Mouse (Mus musculus) small intestine, adult 2 months (tissue): Measurements from ENCODE around the gene Tnnt1. TPM values are rescaled to one million over a fixed set of nuclear protein-coding genes. Genes with fewer than 3 reads are reported as not detected.

Source experiments
- H3K27ac ChIP-seq: fragments of 200-500 bp; 2 replicates; pipeline ENCODE4 v1.5.1; 2012; ENCODE audit warnings: low read depth, low read length, control low read depth, inconsistent platforms; ENCODE audit not compliant: insufficient read depth
- H3K27me3 ChIP-seq: fragments of 200-500 bp; 2 replicates; pipeline ENCODE4 v1.6.1; 2012; ENCODE audit warnings: mild to moderate bottlenecking, moderate library complexity, low read length, inconsistent platforms; ENCODE audit not compliant: control insufficient read depth, insufficient read depth
- H3K36me3 ChIP-seq: fragments of 200-500 bp; 2 replicates; pipeline ENCODE4 v1.6.1; 2012; ENCODE audit warnings: mild to moderate bottlenecking, low read length, control low read depth, inconsistent platforms; ENCODE audit not compliant: control insufficient read depth, insufficient read depth
- H3K4me1 ChIP-seq: fragments of 200-500 bp; 2 replicates; pipeline ENCODE4 v1.6.1; 2012; ENCODE audit warnings: low read length, inconsistent platforms, mixed read lengths; ENCODE audit not compliant: control insufficient read depth, insufficient read depth, insufficient read length
- H3K4me3 ChIP-seq: fragments of 200-500 bp; 2 replicates; pipeline ENCODE4 v1.5.1; 2012; ENCODE audit warnings: low read depth, mild to moderate bottlenecking, control low read depth, inconsistent platforms, low read length, moderate library complexity
- CTCF ChIP-seq: fragments of 200-500 bp; IDR thresholded peaks from 2 replicates; pipeline ENCODE4 v1.5.1; 2012; ENCODE audit warnings: low read depth, mild to moderate bottlenecking, control low read depth, inconsistent platforms, low read length, moderate library complexity, mixed read lengths; ENCODE audit not compliant: insufficient replicate concordance, insufficient read length; ENCODE audit errors: extremely low read depth
- POLR2A ChIP-seq: fragments of 200-500 bp; IDR thresholded peaks from 2 replicates; pipeline ENCODE4 v1.6.1; 2012; ENCODE audit warnings: low read depth, mild to moderate bottlenecking, control low read depth, inconsistent platforms, low read length, moderate library complexity
- WGBS: fragments of 180-500 bp; shearing (Covaris S2); methylation state at CpG from one replicate; pipeline ENCODE4 v1.1.7; 2018; 5-methylcytosine and 5-hydroxymethylcytosine counted together
- polyA plus RNA-seq: library from polyadenylated mRNA; depleted of rRNA; stranded (reverse); fragments of >200 nt; gene quantifications from 2 replicates; pipeline ENCODE4 v1.2.3, GENCODE M21; 2012

Gene Tnnt1
- polyA plus RNA-seq, 1 experiment, result 0.58 TPM

- Histone ChIP-seq H3K36me3 (no peaks in the 10 kb centered on the region), H3K4me1 (peaks cover 2% of the 10 kb centered on the region), H3K4me3 (no peak overlapping the region), H3K27ac (no peak overlapping the region), H3K27me3 (no peaks in the 10 kb centered on the region)
- WGBS, result 86% methylated on average over 32 of the region's 32 CpGs
- no peak for TF ChIP-seq CTCF
Observed at GRCm38 (mm10) chr7:4508062-4508738, 8.0 kb downstream of the Tnnt1 start.

GRCm38 (mm10) chr7:4507220-4507619 lies 9.0 kb downstream of the Tnnt1 start:
- WGBS, result 27% methylated on average over 3 of the region's 4 CpGs
- TF ChIP-seq CTCF (no peak), POLR2A (no peak)
- Histone ChIP-seq H3K36me3 (no peaks in the 10 kb centered on the region), H3K27ac (no peak overlapping the region), H3K4me1 (peaks cover 2% of the 10 kb centered on the region), H3K4me3 (no peak overlapping the region), H3K27me3 (no peaks in the 10 kb centered on the region)

GRCm38 (mm10) chr7:4504646-4505435 lies 11.3 kb downstream of the Tnnt1 start:
- H3K36me3 ChIP-seq, result no peaks in the 10 kb centered on the region
- H3K27me3 ChIP-seq, result no peaks in the 10 kb centered on the region
- TF ChIP-seq CTCF (no peak), POLR2A (no peak)
- no peak overlapping the region for H3K4me3 ChIP-seq
- H3K4me1 ChIP-seq, result peaks cover 2% of the 10 kb centered on the region
- H3K27ac ChIP-seq, result peak overlapping the region; percentile 36
- WGBS, result 65% methylated on average over 11 of the region's 11 CpGs

GRCm38 (mm10) chr7:4503858-4504257 lies 12.3 kb downstream of the Tnnt1 start:
- Histone ChIP-seq H3K36me3 (no peaks in the 10 kb centered on the region), H3K4me1 (no peaks in the 10 kb centered on the region; the same call in 1 of the 2 replicates), H3K27me3 (no peaks in the 10 kb centered on the region), H3K27ac (peak overlapping the region; percentile 36; the same call in 1 of the 2 replicates), H3K4me3 (no peak overlapping the region)
- 65% methylated on average over 5 of the region's 5 CpGs for WGBS
- TF ChIP-seq CTCF (no peak), POLR2A (no peak)

GRCm38 (mm10) chr7:4503100-4503499 lies 13.1 kb downstream of the Tnnt1 start:
- Histone ChIP-seq H3K36me3 (no peaks in the 10 kb centered on the region), H3K27me3 (no peaks in the 10 kb centered on the region), H3K4me3 (no peak overlapping the region), H3K4me1 (no peaks in the 10 kb centered on the region; the same call in 1 of the 2 replicates), H3K27ac (no peak overlapping the region)
- TF ChIP-seq CTCF (no peak), POLR2A (no peak)
- 74% methylated on average over 4 of the region's 4 CpGs for WGBS

- Histone ChIP-seq H3K36me3 (no peaks in the 10 kb centered on the region), H3K4me1 (no peaks in the 10 kb centered on the region; the same call in 1 of the 2 replicates), H3K27me3 (no peaks in the 10 kb centered on the region), H3K27ac (peak overlapping the region; percentile 67; the same call in 1 of the 2 replicates), H3K4me3 (peak overlapping the region; percentile 46)
- TF ChIP-seq CTCF (no peak), POLR2A (no peak)
- WGBS, result 9% methylated on average over 14 of the region's 14 CpGs
Observed at GRCm38 (mm10) chr7:4502421-4503090, 13.6 kb downstream of the Tnnt1 start.
